Mouse (Mus musculus): ENCODE measurements around the gene Erg.
A peak's percentile ranks its signal among the peaks of the same experiment; 100 is the strongest.

Gene Erg

GRCm38 (mm10) chr16:95586311-95586602 lies at the start of gene Erg:
Gene Erg, minus strand, starts transcription at chr16:95586593.
- DNase-seq: no peak

GRCm38 (mm10) chr16:95631816-95632215 lies 45.4 kb upstream of the Erg start:
- DNase-seq: no peak

GRCm38 (mm10) chr16:95623876-95624770 lies 37.7 kb upstream of the Erg start:
- no peak for DNase-seq

- no peak for DNase-seq
These were observed 36.7 kb upstream of the Erg start for GRCm38 (mm10) chr16:95623056-95623455.

- DNase-seq: no peak
These were observed 33.5 kb upstream of the Erg start for GRCm38 (mm10) chr16:95619859-95620325.

GRCm38 (mm10) chr16:95618206-95618605 lies 31.8 kb upstream of the Erg start:
- no peak for DNase-seq

- DNase-seq: no peak
These were observed 31.3 kb upstream of the Erg start for GRCm38 (mm10) chr16:95617720-95618119.

GRCm38 (mm10) chr16:95615579-95615978 lies 29.2 kb upstream of the Erg start:
- DNase-seq: no peak

- no peak for DNase-seq
These were observed 28.1 kb upstream of the Erg start for GRCm38 (mm10) chr16:95614482-95614881.

- DNase-seq: no peak
These were observed 25.8 kb upstream of the Erg start for GRCm38 (mm10) chr16:95611982-95612746.

GRCm38 (mm10) chr16:95608624-95609023 lies 22.2 kb upstream of the Erg start:
- DNase-seq: no peak

GRCm38 (mm10) chr16:95605304-95605703 lies 18.9 kb upstream of the Erg start:
- DNase-seq: peak; percentile 59

GRCm38 (mm10) chr16:95602504-95602903 lies 16.1 kb upstream of the Erg start:
- DNase-seq: no peak

- DNase-seq: no peak
These were observed 15.4 kb upstream of the Erg start for GRCm38 (mm10) chr16:95601807-95602206.

- no peak for DNase-seq
These were observed 14.8 kb upstream of the Erg start for GRCm38 (mm10) chr16:95601219-95601580.

GRCm38 (mm10) chr16:95600572-95601218 lies 14.3 kb upstream of the Erg start:
- DNase-seq: no peak

GRCm38 (mm10) chr16:95598930-95599329 lies 12.5 kb upstream of the Erg start:
- DNase-seq: no peak

- no peak for DNase-seq
These were observed 11.2 kb upstream of the Erg start for GRCm38 (mm10) chr16:95597578-95597951.

GRCm38 (mm10) chr16:95596884-95597577 lies 10.6 kb upstream of the Erg start:
- no peak for DNase-seq

GRCm38 (mm10) chr16:95588849-95589248 lies 2.5 kb upstream of the Erg start:
- no peak for DNase-seq

GRCm38 (mm10) chr16:95586726-95587125 lies 333 bp upstream of the Erg start:
- DNase-seq: no peak

GRCm38 (mm10) chr16:95585541-95586310 lies 667 bp downstream of the Erg start:
- DNase-seq: peak; percentile 4

Data from right cerebral cortex, adult 18-20 months (tissue).